In genomic region chr8:12925941-12926381, GRCm38 (mm10) we compare ENCODE assay signal across 10 mouse cellular contexts. TPM values are rescaled to one million over a fixed set of nuclear protein-coding genes. Genes with fewer than 3 reads are reported as not detected.
A peak's percentile ranks its signal among the peaks of the same experiment; 100 is the strongest.
DNase-seq lines count a peak whose midpoint lies in the region; ATAC-seq and TF ChIP-seq lines count a peak whose summit lies in the region.
"Had no signal": no experiment of that assay in that cellular context is flagged by ENCODE, and none has a peak within 500 bp of the region (broad histone marks: within the 10 kb centered on the region; RNA-seq: fewer than 3 reads in every experiment).

No protein-coding gene starts in this region.

- no peaks in the 10 kb centered on the region for H3K4me1 ChIP-seq in embryonic facial prominence, embryonic 15.5 days

- no peaks in the 10 kb centered on the region for H3K9me3 ChIP-seq in embryonic facial prominence, embryonic 15.5 days (replicated peaks)

- H3K36me3 ChIP-seq in embryonic facial prominence, embryonic 15.5 days = no peaks in the 10 kb centered on the region

- H3K9ac ChIP-seq in embryonic facial prominence, embryonic 15.5 days = no peak overlapping the region

- 49% methylated on average over 13 of the region's 13 CpGs for WGBS in embryonic facial prominence, embryonic 15.5 days

- ATAC-seq in embryonic facial prominence, embryonic 15.5 days (ENCODE audit: insufficient number of reproducible peaks, low FRiP score, low TSS enrichment, low read depth) = 0 out of 2 replicates have a peak, but pooled peaks have one; percentile 20
- ATAC-seq: Patski had no signal

- DNase-seq in layer of hippocampus, adult 2 months (ENCODE audit: low spot score in 2 of 2) = no peak
- DNase-seq in layer of hippocampus, adult 18-20 months (ENCODE audit: low spot score in 2 of 2) = no peak
- DNase-seq in kidney, adult 9 months = peak; percentile 84
- DNase-seq in skeletal muscle tissue, adult 2 months (ENCODE audit: low read depth, low spot score) = peak; percentile 48
- no peak for DNase-seq in layer of hippocampus, postnatal 14 days (ENCODE audit: low spot score in 2 of 2)
- DNase-seq in layer of hippocampus, adult 8-10 months (ENCODE audit: low spot score in 2 of 2) = no peak
- DNase-seq in ovary, postnatal 10 days (ENCODE audit: low spot score) = no peak
- DNase-seq: spleen, adult 18-20 months had no signal

- H3K27ac ChIP-seq in layer of hippocampus, adult 2 months = peak overlapping the region; percentile 79
- H3K27ac ChIP-seq in embryonic facial prominence, embryonic 15.5 days (replicated peaks) = no peak overlapping the region

- TF ChIP-seq CTCF in layer of hippocampus, adult 2 months (conservative IDR thresholded peaks at IDR 0.05) = no peak

- no peaks in the 10 kb centered on the region for H3K27me3 ChIP-seq in embryonic facial prominence, embryonic 15.5 days
- H3K27me3 ChIP-seq: Patski had no signal

- H3K4me2 ChIP-seq in embryonic facial prominence, embryonic 15.5 days (replicated peaks) = no peak overlapping the region

- peak overlapping the region; percentile 39 for H3K4me3 ChIP-seq in layer of hippocampus, adult 2 months
- H3K4me3 ChIP-seq in embryonic facial prominence, embryonic 15.5 days (replicated peaks) = no peak overlapping the region

RNA-seq across cellular contexts. Expression of gene Mcf2l, which starts 52.4 kb away (rescaled TPM):
- total RNA-seq in layer of hippocampus, adult 2 months (2021) = 100 to 1,000 TPM; 225 to 238 TPM
- 100 to 1,000 TPM; 212 to 231 TPM for total RNA-seq in layer of hippocampus, adult 18-20 months (2021)
- polyA plus RNA-seq in embryonic facial prominence, embryonic 15.5 days (2015; fragmentation: Nextera tagmentation; extraction: Ambion mirVana) = 16.8 and 18.7 TPM in 2 replicates
- total RNA-seq in layer of hippocampus, postnatal 14 days (2021) = 100 to 1,000 TPM; 242 to 256 TPM
- total RNA-seq in layer of hippocampus, adult 8-10 months (2022) = 100 to 1,000 TPM; 191 to 291 (median 234) TPM

Comparison
In these comparisons a context has a peak if more than half of its experiments do, and no peak if none do; other contexts are left out.
1. DNase-seq: peak in kidney, adult 9 months (single experiment) and skeletal muscle tissue, adult 2 months (single experiment); none in layer of hippocampus, adult 2 months (0 of 2), layer of hippocampus, adult 18-20 months (0 of 2), layer of hippocampus, postnatal 14 days (0 of 2), layer of hippocampus, adult 8-10 months (0 of 2) and ovary, postnatal 10 days (single experiment).